Mouse (Mus musculus): ENCODE measurements around the gene Smyd5.

- no peak for TF ChIP-seq CTCF (IDR thresholded peaks at IDR 0.05; ENCODE audit: low read depth)
- TF ChIP-seq EP300 (IDR thresholded peaks at IDR 0.05; ENCODE audit: low read depth): no peak
Measured at GRCm38 (mm10) chr6:85433865-85434264, 2.1 kb downstream of the Smyd5 start.

Measured in heart, postnatal 0 days (tissue).